Mouse (Mus musculus) heart, postnatal 10 days (tissue): Measurements from ENCODE around the gene Rpl3. TPM values are rescaled to one million over a fixed set of nuclear protein-coding genes. Genes with fewer than 3 reads are reported as not detected.

Source experiments
- DNase-seq, 2 experiments: peaks; one replicate each; pipeline ENCODE4 v3.0.0; 2021
- intact Hi-C: fragments of 180-260 bp; cut with DNase I; formaldehyde crosslinking; loops from one replicate; pipeline ENCODE4 v1.15.1; 2025
- total RNA-seq, 2 experiments: library from RNA; stranded (reverse); gene quantifications; 2 replicates each; pipeline ENCODE4 v1.2.3; 2021

The Rpl3 gene
- total RNA-seq, 2 experiments from 2014 or later, result 486 to 496 TPM

DNA sequence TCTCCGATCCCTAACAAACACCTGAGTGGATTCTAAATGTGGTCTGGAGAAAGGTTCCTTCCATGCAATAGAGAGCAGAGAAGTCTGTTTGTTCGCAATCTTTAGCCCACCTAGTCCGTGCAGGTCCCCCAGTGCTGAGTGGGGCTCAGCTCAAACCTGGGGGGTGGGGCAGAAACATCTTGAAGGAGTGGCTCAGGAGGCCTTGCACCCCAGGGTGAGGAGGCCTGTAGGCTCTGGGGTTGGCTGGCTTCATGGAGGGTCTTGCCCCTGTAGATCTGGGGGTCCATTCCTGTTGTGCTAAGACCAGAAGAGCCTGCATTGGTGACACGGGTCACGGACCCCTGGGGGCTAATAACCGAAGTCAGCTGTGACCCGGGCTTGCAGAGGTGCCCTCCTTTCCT is 373 bp upstream of the Rpl3 start:
- intact Hi-C loops, result no loop called here

DNA sequence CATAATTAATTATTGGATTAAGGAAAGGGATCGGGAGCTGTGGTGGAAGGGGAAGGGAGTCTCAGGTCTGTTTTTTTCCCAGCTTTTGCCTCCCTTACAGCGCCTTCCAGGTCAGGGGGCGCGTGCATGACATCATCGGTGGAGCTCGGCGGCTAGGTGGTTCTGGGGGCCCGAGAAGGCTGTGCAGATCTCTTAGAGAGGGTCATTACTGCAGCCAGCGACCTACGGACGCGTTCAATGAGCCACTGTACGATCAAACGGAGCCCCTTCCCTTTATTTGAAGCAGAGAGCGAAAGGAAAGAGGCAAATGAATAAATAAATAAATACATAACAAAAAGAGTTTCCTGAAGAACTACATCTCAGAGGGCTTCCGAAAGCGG is 937 bp downstream of the Rpl3 start:
- no peak for DNase-seq
- intact Hi-C loops, result no loop called here

More for the DNA sequence above, 373 bp upstream of the Rpl3 start:
- DNase-seq, result no peak

DNA sequence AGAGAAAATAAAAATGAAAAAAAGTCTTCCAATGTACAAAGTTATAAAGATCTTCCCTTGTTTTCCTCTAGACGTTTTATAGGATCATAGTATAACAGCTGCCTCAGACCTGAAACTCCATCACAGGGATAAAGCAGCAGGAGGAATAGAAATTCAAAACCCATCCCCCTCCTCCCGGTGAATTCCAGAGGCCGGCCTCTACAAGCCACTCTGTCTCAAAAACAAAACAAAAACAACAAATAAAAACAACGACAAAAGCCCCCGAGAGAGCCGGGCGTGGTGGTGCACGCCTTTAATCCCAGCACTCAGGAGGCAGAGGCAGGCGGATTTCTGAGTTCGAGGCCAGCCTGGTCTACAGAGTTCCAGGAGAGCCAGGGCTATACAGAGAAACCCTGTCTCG is 1.5 kb downstream of the Rpl3 start:
- no peak for DNase-seq
- intact Hi-C loops, result no loop called here

DNA sequence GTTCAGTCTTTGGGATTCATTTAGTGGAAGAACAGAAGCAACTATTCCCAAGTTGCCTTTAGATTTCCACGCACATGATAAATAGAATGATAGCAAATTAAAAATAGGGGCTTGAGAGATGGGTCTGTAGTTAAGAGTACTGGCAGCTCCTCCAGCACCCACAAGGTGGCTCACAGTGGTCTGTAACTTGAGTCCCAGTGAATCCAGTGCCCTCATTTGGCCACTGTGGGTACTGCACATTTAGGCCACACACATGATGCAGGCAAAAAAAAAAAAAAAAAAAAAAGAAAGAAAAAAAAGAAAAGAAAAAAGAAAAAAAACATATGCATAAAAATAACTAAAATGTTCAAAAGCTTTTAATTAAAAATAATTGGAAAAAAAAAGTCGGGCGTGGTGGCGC is 3.0 kb downstream of the Rpl3 start:
- intact Hi-C loops, result loop anchor here (2.0 to 5.0 kb wide), 2 partner anchors 136 to 614 kb away; no protein-coding TSS in a partner anchor
- DNase-seq, result peak; percentile 93 to 96

- intact Hi-C loops, result loop anchor here (2.0 to 5.0 kb wide), 2 partner anchors 137 to 615 kb away; no protein-coding TSS in a partner anchor
- DNase-seq, result no peak
Observed at GRCm38 (mm10) chr15:80087406-80088012, 4.2 kb downstream of the Rpl3 start.

DNA sequence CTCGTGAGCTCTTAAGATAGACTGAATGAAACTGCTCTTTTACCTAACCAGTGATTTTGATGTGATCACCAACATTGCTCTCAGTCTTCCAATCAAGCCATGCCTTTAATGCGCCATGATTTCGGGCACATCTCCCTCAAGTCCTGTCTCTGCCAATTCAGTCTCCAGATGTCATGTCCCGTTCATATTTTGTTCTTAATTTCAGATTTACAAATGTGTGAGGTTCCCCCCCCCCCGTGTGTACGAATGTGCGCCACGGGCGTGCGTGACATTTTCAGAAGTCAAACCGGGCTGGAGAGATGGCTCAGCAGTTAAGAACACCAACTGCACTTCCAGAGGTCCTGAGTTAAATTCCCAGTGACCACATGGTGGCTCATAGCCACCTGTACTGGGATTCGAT is 7.9 kb downstream of the Rpl3 start:
- DNase-seq, result no peak
- intact Hi-C loops, result loop anchor here (5.0 kb wide), 1 partner anchor 251 kb away; the partner anchor contains the start of genes Cbx6 and Npcd

GRCm38 (mm10) chr15:80083276-80083731 is 8.4 kb downstream of the Rpl3 start:
- intact Hi-C loops, result loop anchor here (5.0 kb wide), 1 partner anchor 251 kb away; the partner anchor contains the start of genes Cbx6 and Npcd

GRCm38 (mm10) chr15:80082661-80083275 is 8.9 kb downstream of the Rpl3 start:
- intact Hi-C loops, result loop anchor here (5.0 kb wide), 1 partner anchor 250 kb away; the partner anchor contains the start of genes Cbx6 and Npcd
- DNase-seq, result no peak

More at GRCm38 (mm10) chr15:80083276-80083731, 8.4 kb downstream of the Rpl3 start:
- peak; percentile 99 for DNase-seq

DNA sequence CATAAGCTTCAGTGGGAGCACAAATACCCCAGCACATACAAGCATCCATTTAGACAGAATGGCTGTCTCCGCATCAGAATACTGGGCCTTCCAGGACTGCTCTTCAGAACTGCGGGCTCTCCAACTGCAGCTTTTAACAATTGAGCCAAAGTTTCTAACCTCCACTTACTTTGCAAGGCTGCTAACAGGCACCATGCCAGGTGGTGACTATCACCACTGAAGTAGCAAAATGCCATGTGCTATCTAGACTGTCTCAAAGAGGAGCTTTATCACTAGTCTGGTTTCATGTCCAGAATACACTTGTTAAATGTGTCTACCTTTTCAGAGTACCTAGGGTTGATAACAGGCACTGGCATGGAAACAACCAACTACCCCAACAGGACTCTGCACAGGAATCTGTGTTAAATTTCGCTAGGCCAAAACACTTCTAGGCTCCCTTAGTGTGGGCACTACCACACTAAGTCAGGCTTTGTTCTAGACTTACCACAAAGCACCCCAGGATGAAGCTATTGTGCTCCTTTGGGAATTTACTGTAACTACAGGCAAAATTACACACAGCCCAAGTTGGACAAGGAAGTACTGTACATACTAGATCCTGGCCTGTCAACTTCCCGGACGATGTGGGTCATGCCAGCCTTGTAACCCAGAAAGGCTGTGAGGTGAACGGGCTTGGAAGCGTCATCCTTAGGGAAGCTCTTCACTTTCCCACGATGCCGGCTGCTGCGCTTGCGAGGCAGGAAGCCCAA is 9.7 kb downstream of the Rpl3 start:
- DNase-seq, result no peak
- intact Hi-C loops, result loop anchor here (5.0 kb wide), 1 partner anchor 250 kb away; the partner anchor contains the start of genes Cbx6 and Npcd

DNA sequence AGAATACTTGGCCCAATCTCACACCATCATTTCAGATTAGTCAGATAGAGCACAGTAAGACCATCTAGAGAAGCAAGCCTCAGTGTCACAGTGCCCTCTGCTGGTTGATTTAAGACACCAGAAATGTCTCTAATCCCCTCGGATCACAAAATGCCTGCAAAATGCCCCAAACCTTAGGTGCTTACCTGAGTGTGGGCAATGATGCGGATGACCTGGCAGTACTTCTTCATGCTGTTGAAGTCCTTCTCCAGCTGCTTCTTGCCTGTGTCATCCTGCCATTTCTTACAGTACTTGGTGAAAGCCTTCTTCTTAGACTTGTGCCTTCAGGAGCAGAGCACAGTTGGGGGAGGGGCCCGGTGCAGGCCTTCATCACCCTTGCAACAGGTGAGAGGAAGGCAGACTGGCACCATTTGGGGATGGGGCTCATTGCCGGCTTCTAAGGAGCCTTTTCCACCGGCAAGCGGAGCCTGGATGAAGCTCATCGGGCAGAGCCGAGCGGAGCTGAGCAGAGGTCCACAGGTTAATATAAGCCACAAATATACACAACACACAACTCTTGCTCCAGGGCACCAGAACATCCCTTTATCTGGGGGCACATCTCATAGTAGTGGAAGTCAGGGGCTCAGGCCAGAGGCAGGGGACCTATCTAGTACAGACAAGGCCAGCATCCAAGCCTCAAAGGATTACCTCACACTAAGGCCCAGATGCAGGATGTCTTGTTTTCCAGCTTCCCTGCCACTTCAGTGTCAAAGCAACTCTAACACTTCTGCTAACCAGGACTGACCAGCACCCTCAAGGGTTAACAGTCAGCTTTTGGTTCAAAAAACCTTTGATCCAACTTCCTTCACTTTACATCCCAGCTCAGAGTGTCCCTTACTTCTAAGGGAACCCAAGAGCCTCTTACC is 10.7 kb downstream of the Rpl3 start:
- intact Hi-C loops, result loop anchor here (5.0 kb wide), 1 partner anchor 249 kb away; the partner anchor contains the start of genes Cbx6 and Npcd
- DNase-seq, result no peak

DNA sequence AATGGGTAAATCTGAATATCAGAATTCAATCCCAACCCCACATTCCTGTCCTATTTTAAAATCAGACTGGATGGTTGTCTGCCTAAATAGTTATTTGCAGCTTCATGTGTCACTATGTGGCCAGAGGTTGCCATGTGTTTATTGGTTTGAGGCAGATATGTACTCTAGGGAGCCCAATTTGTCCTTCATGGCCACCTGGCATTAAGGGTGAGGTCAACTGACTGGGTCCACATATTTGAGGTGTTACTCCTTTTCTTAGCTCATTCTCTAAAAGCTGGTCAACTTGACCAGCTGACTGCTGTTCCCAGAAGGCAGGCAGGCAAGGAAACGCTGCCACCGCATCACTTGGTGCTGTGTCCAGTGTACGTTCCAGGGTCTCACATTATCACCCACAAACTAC is 11.7 kb downstream of the Rpl3 start:
- intact Hi-C loops, result loop anchor here (5.0 kb wide), 2 partner anchors 248 to 328 kb away; partner anchors contain the start of genes Cbx6 and Npcd
- no peak for DNase-seq

- intact Hi-C loops, result loop anchor here (5.0 kb wide), 1 partner anchor 327 kb away; no protein-coding TSS in a partner anchor
- DNase-seq, result no peak
Observed at GRCm38 (mm10) chr15:80079129-80079668, 12.5 kb downstream of the Rpl3 start.

- intact Hi-C loops, result loop anchor here (5.0 kb wide), 1 partner anchor 326 kb away; no protein-coding TSS in a partner anchor
- DNase-seq, result peak; percentile 58 to 62
Observed at GRCm38 (mm10) chr15:80078058-80078814, 13.4 kb downstream of the Rpl3 start.

- intact Hi-C loops, result loop anchor here (1.0 to 5.0 kb wide), 2 partner anchors 130 to 324 kb away; no protein-coding TSS in a partner anchor
- DNase-seq, result peak; percentile 80 to 89
Observed at GRCm38 (mm10) chr15:80076338-80077136, 15.1 kb downstream of the Rpl3 start.

DNA sequence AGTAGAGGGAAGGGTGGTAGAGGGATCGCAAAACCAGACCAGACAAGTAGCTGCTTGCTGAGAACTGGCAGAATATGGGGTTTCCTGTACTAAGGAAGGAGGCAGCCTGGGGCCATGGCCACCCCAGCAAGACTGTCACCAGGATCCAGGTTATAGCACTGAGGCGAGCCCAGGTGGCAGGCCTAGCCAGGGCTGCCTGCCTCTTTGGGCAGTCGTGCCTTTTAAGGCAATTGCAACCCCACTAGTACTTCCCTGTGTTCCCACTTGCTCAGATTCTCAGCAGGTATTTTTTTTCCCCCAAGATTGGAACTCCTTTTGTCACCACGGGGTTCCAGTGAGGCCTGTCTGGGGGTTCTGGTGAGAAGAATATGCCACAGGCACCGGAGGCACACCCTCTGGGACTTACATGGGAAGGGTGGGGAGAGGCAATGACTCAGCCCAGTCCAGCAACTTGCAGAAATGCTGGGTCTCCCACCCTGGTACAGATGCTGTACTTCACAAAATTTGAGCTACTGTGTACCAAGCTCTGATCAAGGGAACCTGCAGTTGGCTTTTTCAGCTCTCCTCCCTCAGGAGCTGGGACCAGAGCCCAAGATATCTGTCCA is 15.8 kb downstream of the Rpl3 start:
- no peak for DNase-seq
- intact Hi-C loops, result loop anchor here (1.0 to 5.0 kb wide), 3 partner anchors 71 to 324 kb away; no protein-coding TSS in a partner anchor

DNA sequence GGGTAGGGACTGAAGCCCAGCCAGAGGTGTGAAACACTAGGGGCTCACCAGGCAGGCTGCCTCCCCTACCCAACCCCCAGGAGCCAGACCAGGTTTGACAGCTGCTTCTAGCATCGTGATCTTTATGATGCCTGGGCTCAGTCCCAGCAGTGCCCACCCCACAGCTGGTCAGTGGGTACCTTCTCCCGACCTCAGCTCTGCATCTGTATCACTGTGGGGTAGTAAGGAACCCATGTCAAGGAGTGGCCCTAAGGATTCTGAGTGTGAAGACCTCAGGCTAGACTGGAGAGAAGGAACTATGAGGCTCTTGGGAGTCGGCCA is 16.3 kb downstream of the Rpl3 start:
- intact Hi-C loops, result loop anchor here (2.0 to 5.0 kb wide), 2 partner anchors 71 to 323 kb away; no protein-coding TSS in a partner anchor

GRCm38 (mm10) chr15:80074663-80075373 is 16.9 kb downstream of the Rpl3 start:
- intact Hi-C loops, result loop anchor here (2.0 to 5.0 kb wide), 2 partner anchors 70 to 323 kb away; no protein-coding TSS in a partner anchor
- peak; percentile 83 to 85 for DNase-seq

More for the DNA sequence above, 16.3 kb downstream of the Rpl3 start:
- DNase-seq, result no peak
